Mouse (Mus musculus) CH12.LX (cell line): Measurements from ENCODE around the gene Ucp2. TPM values are rescaled to one million over a fixed set of nuclear protein-coding genes. Genes with fewer than 3 reads are reported as not detected.

Source experiments
- DNase-seq: peaks from one replicate; pipeline ENCODE4 v3.0.0-alpha.2; 2013; ENCODE audit errors: extremely low read depth
- H3K27ac ChIP-seq: 2 replicates; pipeline ENCODE4 v1.5.1; 2012; ENCODE audit warnings: low read depth, mild to moderate bottlenecking, control low read depth, moderate library complexity; ENCODE audit not compliant: insufficient read depth
- H3K27me3 ChIP-seq: replicated peaks from 2 replicates; pipeline ENCODE3; 2012; ENCODE audit warnings: inconsistent platforms
- H3K36me3 ChIP-seq, 2 experiments: replicated peaks in 1 of 2; 2 replicates each; pipeline versions ENCODE3 to v1.6.1; 2012; ENCODE audit warnings: inconsistent platforms in 1 of 2, low read length in 1 of 2, mild to moderate bottlenecking in 1 of 2, mixed read lengths in 1 of 2, moderate library complexity in 1 of 2; ENCODE audit not compliant: control insufficient read depth in 1 of 2, insufficient read depth in 1 of 2
- H3K4me1 ChIP-seq, 2 experiments: 2 replicates each; pipeline ENCODE4 v1.6.1; 2012; ENCODE audit warnings: inconsistent platforms in 1 of 2, moderate library complexity in 1 of 2; ENCODE audit not compliant: insufficient read depth in 2 of 2, control insufficient read depth in 1 of 2
- H3K4me2 ChIP-seq: 2 replicates; pipeline ENCODE4 v1.6.1; 2012; ENCODE audit warnings: low read depth, mild to moderate bottlenecking, control low read depth; ENCODE audit not compliant: poor library complexity, insufficient read depth, severe bottlenecking
- H3K4me3 ChIP-seq, 3 experiments: fragments of 150-350 bp in 1 of 3; sonication (generic) in 1 of 3; replicated peaks in 1 of 3; 2 replicates each; pipeline versions ENCODE3 to v1.5.1; 2011 to 2012; ENCODE audit warnings: low read depth in 2 of 3, low read length in 2 of 3, mild to moderate bottlenecking in 2 of 3, moderate library complexity in 2 of 3, control low read depth in 1 of 3, improper control_type of control experiment in 1 of 3, inconsistent platforms in 1 of 3, mixed read lengths in 1 of 3; ENCODE audit not compliant: poor library complexity in 1 of 3
- H3K79me2 ChIP-seq: replicated peaks from 2 replicates; pipeline ENCODE4 v1.6.1; 2012; ENCODE audit warnings: mild to moderate bottlenecking, moderate library complexity; ENCODE audit not compliant: control insufficient read depth, poor library complexity, insufficient read depth, severe bottlenecking; ENCODE audit errors: extremely low read depth
- H3K9ac ChIP-seq: 2 replicates; pipeline ENCODE4 v1.6.1; 2012; ENCODE audit warnings: low read depth, mild to moderate bottlenecking, control low read depth, moderate library complexity; ENCODE audit not compliant: insufficient read depth
- H3K9me3 ChIP-seq: replicated peaks from 2 replicates; pipeline ENCODE3; 2012; ENCODE audit warnings: low read length, inconsistent platforms, mixed read lengths
- CHD2 ChIP-seq: IDR thresholded peaks from 2 replicates; pipeline ENCODE4 v1.6.1; 2011; ENCODE audit warnings: low read length, improper control_type of control experiment
- CTCF ChIP-seq, 2 experiments: IDR thresholded peaks in 1 of 2; conservative IDR thresholded peaks in 1 of 2; 2 replicates each; pipeline ENCODE4 v1.5.1; 2011 to 2012; ENCODE audit warnings: low read depth in 2 of 2, low read length in 2 of 2, improper control_type of control experiment in 1 of 2, inconsistent platforms in 1 of 2, mild to moderate bottlenecking in 1 of 2, moderate library complexity in 1 of 2
- E2F4 ChIP-seq: IDR thresholded peaks from 2 replicates; pipeline ENCODE4 v1.6.1; 2011; ENCODE audit warnings: low read depth, low read length, improper control_type of control experiment; ENCODE audit not compliant: insufficient replicate concordance
- ELF1 ChIP-seq: IDR thresholded peaks from 2 replicates; pipeline ENCODE4 v1.6.1; 2014; ENCODE audit warnings: low read depth, mild to moderate bottlenecking, inconsistent platforms, low read length, improper control_type of control experiment
- GABPA ChIP-seq: IDR thresholded peaks from 2 replicates; pipeline ENCODE4 v1.6.1; 2012; ENCODE audit warnings: low read depth, low read length, improper control_type of control experiment, inconsistent platforms; ENCODE audit not compliant: insufficient replicate concordance
- KAT2A ChIP-seq: IDR thresholded peaks from 2 replicates; pipeline ENCODE4 v1.6.1; 2012; ENCODE audit warnings: low read length, improper control_type of control experiment, inconsistent platforms; ENCODE audit not compliant: insufficient replicate concordance
- MAX ChIP-seq: IDR thresholded peaks from 2 replicates; pipeline ENCODE4 v1.6.1; 2011; ENCODE audit warnings: low read length, improper control_type of control experiment
- MXI1 ChIP-seq: IDR thresholded peaks from 2 replicates; pipeline ENCODE4 v1.6.1; 2011; ENCODE audit warnings: mild to moderate bottlenecking, low read depth, low read length, improper control_type of control experiment
- NRF1 ChIP-seq: IDR thresholded peaks from 2 replicates; pipeline ENCODE4 v1.6.1; 2014; ENCODE audit warnings: low read depth, mild to moderate bottlenecking, inconsistent platforms, low read length, improper control_type of control experiment, moderate library complexity
- POLR2A ChIP-seq: IDR thresholded peaks from 2 replicates; pipeline ENCODE4 v1.6.1; 2011; ENCODE audit warnings: low read depth, mild to moderate bottlenecking, improper control_type of control experiment, low read length
- POLR2AphosphoS2 ChIP-seq: IDR thresholded peaks from 2 replicates; pipeline ENCODE4 v1.6.1; 2011; ENCODE audit warnings: low read depth, low read length, improper control_type of control experiment
- TBP ChIP-seq: conservative IDR thresholded peaks from 2 replicates; pipeline ENCODE4 v1.6.1; 2011; ENCODE audit warnings: low read depth, low read length, improper control_type of control experiment
- UBTF ChIP-seq: IDR thresholded peaks from 2 replicates; pipeline ENCODE4 v1.6.1; 2012; ENCODE audit warnings: low read depth, mild to moderate bottlenecking, inconsistent platforms, low read length, improper control_type of control experiment, moderate library complexity
- USF2 ChIP-seq: conservative IDR thresholded peaks from 2 replicates; pipeline ENCODE4 v1.6.1; 2011; ENCODE audit warnings: low read depth, low read length, improper control_type of control experiment
- ZKSCAN1 ChIP-seq: IDR thresholded peaks from 2 replicates; pipeline ENCODE4 v1.6.1; 2012; ENCODE audit warnings: low read depth, inconsistent platforms, low read length, improper control_type of control experiment, borderline replicate concordance
- ZMIZ1 ChIP-seq: IDR thresholded peaks from 2 replicates; pipeline ENCODE4 v1.6.1; 2012; ENCODE audit warnings: low read depth, mild to moderate bottlenecking, inconsistent platforms, low read length, improper control_type of control experiment
- ZNF384 ChIP-seq: IDR thresholded peaks from 2 replicates; pipeline ENCODE4 v1.6.1; 2012; ENCODE audit warnings: low read depth, low read length, improper control_type of control experiment, inconsistent platforms
- dilution Hi-C: fragments of 300-500 bp; cut with MboI; formaldehyde crosslinking; loops from 2 replicates; pipeline ENCODE4 v1.14.3; 2020; ENCODE audit warnings: low sequenced_read_pairs; ENCODE audit not compliant: extremely low pct_unique_long_range_greater_than_20kb, extremely low pct_ligation_motif_present
- in situ Hi-C: fragments of 300-500 bp; cut with MboI; formaldehyde crosslinking; loops from 3 replicates; pipeline ENCODE4 v1.14.3; 2019; ENCODE audit warnings: low sequenced_read_pairs, low pct_ligation_motif_present, low pct_unique_long_range_greater_than_20kb, mixed read lengths
- polyA plus RNA-seq: library from polyadenylated mRNA; unstranded; fragments of >175 nt; gene quantifications from 2 replicates; pipeline ENCODE4 v1.2.1, GENCODE M21; 2012; ENCODE audit warnings: low read depth; ENCODE audit not compliant: insufficient read length
- total RNA-seq, 2 experiments: library from RNA; depleted of rRNA; stranded (reverse); fragments of 300-350 nt in 1 of 2; fragments of >200 nt in 1 of 2; gene quantifications; 2 replicates each; pipeline ENCODE4 v1.2.3; 2012 to 2014

The Ucp2 gene
- total and polyA plus RNA-seq, 3 experiments: 131 to 635 (median 131) TPM

GRCm38 (mm10) chr7:100501844-100502373 lies 8.8 kb downstream of the Ucp2 start:
- Histone ChIP-seq H3K4me1 (peaks cover 21 to 94% of the 10 kb centered on the region in 2 experiments), H3K36me3 (peaks cover 41 to 83% of the 10 kb centered on the region in 2 experiments), H3K9me3 (no peaks in the 10 kb centered on the region), H3K79me2 (no peaks in the 10 kb centered on the region), H3K4me3 (no peak overlapping the region), H3K27ac (peak overlapping the region; percentile 62; the same call in 1 of the 2 replicates), H3K4me2 (no peak overlapping the region), H3K9ac (no peak overlapping the region), H3K27me3 (no peaks in the 10 kb centered on the region)
- TF ChIP-seq NRF1 (no peak), CTCF (conservative IDR thresholded peaks at IDR 0.05 in 1 of 2, IDR thresholded peaks at IDR 0.05 in 1 of 2; ENCODE audit: low read depth in 2 of 2, low read length in 2 of 2) (no peak), TBP (no peak), UBTF (no peak), POLR2AphosphoS2 (0 out of 2 replicates have a peak, but pooled peaks have one; percentile 15), E2F4 (no peak), ZKSCAN1 (no peak), ZMIZ1 (peak; percentile 85), POLR2A (no peak; the same call in 1 of the 2 replicates), MXI1 (no peak), CHD2 (peak; percentile 27)
- dilution Hi-C loops (no loop called here), in situ Hi-C loops (no loop called here)
- peak; percentile 29 for DNase-seq

- dilution Hi-C loops: no loop called here
- Histone ChIP-seq H3K9ac (no peak overlapping the region), H3K4me3 (no peak overlapping the region), H3K27me3 (no peaks in the 10 kb centered on the region), H3K27ac (peak overlapping the region; percentile 62), H3K36me3 (peaks cover 36 to 81% of the 10 kb centered on the region in 2 experiments), H3K79me2 (no peaks in the 10 kb centered on the region), H3K9me3 (no peaks in the 10 kb centered on the region), H3K4me2 (no peak overlapping the region), H3K4me1 (peaks cover 19 to 92% of the 10 kb centered on the region in 2 experiments)
- in situ Hi-C loops: no loop called here
- DNase-seq: peak; percentile 38
- TF ChIP-seq E2F4: no peak
- no peak for TF ChIP-seq ZNF384
- no peak for TF ChIP-seq MAX
- TF ChIP-seq USF2: no peak
- TF ChIP-seq ZMIZ1: peak; percentile 31
- no peak for TF ChIP-seq KAT2A
- peak; percentile 13; the same call in 1 of the 2 replicates for TF ChIP-seq ELF1
- no peak for TF ChIP-seq GABPA
- peak; percentile 91 for TF ChIP-seq POLR2AphosphoS2
- peak; percentile 10; the same call in 1 of the 2 replicates for TF ChIP-seq CHD2
- TF ChIP-seq NRF1: no peak
These were observed 9.3 kb downstream of the Ucp2 start for GRCm38 (mm10) chr7:100502374-100502922.
